Mouse (Mus musculus) C2C12 (cell line): Measurements from ENCODE around the gene Hspb6. TPM values are rescaled to one million over a fixed set of nuclear protein-coding genes. Genes with fewer than 3 reads are reported as not detected.

Source experiments
- H3K27me3 ChIP-seq: one replicate; pipeline ENCODE4 v1.6.1; 2011; ENCODE audit not compliant: control insufficient read depth, insufficient read depth, insufficient read length
- H3K36me3 ChIP-seq: one replicate; pipeline ENCODE4 v1.6.1; 2011; ENCODE audit not compliant: control insufficient read depth, insufficient read depth
- H3K4me3 ChIP-seq: one replicate; pipeline ENCODE4 v1.5.1; 2011; ENCODE audit warnings: mild to moderate bottlenecking, control low read depth; ENCODE audit not compliant: poor library complexity, insufficient read depth, severe bottlenecking
- H3K79me2 ChIP-seq: one replicate; pipeline ENCODE4 v1.6.1; 2011; ENCODE audit not compliant: control insufficient read depth, insufficient read depth
- H3K79me3 ChIP-seq: one replicate; pipeline ENCODE4 v1.6.1; 2011; ENCODE audit warnings: low read depth, control low read depth
- H3ac ChIP-seq: one replicate; pipeline ENCODE3; 2011; ENCODE audit warnings: low read depth; ENCODE audit not compliant: control insufficient read depth, insufficient read length
- CEBPB ChIP-seq: IDR thresholded peaks from one replicate; pipeline ENCODE4 v1.6.1; 2011; ENCODE audit warnings: low read depth, mild to moderate bottlenecking, control low read depth, moderate library complexity
- CTCF ChIP-seq: IDR thresholded peaks from one replicate; pipeline ENCODE4 v1.5.1; 2011; ENCODE audit not compliant: control insufficient read depth, insufficient read depth, insufficient read length
- FOSL1 ChIP-seq: IDR thresholded peaks from one replicate; pipeline ENCODE4 v1.8.0; 2011; ENCODE audit warnings: mild to moderate bottlenecking, low read length; ENCODE audit not compliant: poor library complexity, insufficient read depth, severe bottlenecking
- MAX ChIP-seq: IDR thresholded peaks from one replicate; pipeline ENCODE4 v1.6.1; 2011; ENCODE audit warnings: mild to moderate bottlenecking, control low read depth
- MYOD1 ChIP-seq: IDR thresholded peaks from one replicate; pipeline ENCODE4 v1.6.1; 2011; ENCODE audit warnings: low read depth; ENCODE audit not compliant: control insufficient read depth, insufficient read length
- MYOG ChIP-seq: IDR thresholded peaks from one replicate; pipeline ENCODE4 v1.6.1; 2011; ENCODE audit not compliant: control insufficient read depth, insufficient read length; ENCODE audit errors: extremely low read depth
- USF1 ChIP-seq: IDR thresholded peaks from one replicate; pipeline ENCODE4 v1.6.1; 2011; ENCODE audit warnings: low read depth, mild to moderate bottlenecking, control low read depth, moderate library complexity
- polyA plus RNA-seq: library from polyadenylated mRNA; unstranded; fragments of >200 nt; fragmentation: generic; extraction: Trizol; gene quantifications from one replicate; pipeline ENCODE4 v1.2.1, GENCODE M21; 2012; ENCODE audit warnings: missing spikeins

The Hspb6 gene
- polyA plus RNA-seq, 1 experiment = 66.8 TPM

DNA sequence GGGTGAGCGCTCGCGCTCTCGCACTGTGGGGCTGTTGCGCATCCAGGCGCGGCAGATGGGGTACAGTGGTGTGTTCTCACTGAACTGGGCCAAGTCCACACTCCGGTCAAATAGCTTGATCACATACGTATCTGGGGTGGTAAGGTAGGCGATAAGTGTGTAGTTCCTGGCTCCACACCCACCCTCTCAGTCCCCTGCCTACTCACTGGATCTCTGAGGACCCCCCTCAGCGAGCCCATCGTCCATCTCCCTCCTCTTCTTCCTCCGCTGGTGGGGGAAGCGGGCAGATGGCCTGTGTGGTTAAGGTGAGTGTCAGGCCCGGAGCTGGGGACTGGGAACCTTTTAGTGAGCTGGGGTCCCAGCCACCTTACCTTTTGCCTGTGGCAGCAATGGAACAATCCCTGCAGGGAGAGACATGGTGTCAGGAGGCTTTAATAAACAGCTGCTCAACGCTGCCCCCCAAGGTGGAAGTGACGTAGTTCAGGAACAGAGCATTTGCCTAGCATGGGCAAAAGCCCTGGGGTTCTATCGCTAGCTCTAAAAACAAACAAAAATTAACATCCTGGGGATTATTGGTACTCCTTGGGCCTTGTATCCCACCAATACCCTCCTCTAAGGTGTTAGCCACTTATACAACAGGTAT, 5.0 kb downstream of the Hspb6 start:
- no peak overlapping the region for H3K4me3 ChIP-seq

DNA sequence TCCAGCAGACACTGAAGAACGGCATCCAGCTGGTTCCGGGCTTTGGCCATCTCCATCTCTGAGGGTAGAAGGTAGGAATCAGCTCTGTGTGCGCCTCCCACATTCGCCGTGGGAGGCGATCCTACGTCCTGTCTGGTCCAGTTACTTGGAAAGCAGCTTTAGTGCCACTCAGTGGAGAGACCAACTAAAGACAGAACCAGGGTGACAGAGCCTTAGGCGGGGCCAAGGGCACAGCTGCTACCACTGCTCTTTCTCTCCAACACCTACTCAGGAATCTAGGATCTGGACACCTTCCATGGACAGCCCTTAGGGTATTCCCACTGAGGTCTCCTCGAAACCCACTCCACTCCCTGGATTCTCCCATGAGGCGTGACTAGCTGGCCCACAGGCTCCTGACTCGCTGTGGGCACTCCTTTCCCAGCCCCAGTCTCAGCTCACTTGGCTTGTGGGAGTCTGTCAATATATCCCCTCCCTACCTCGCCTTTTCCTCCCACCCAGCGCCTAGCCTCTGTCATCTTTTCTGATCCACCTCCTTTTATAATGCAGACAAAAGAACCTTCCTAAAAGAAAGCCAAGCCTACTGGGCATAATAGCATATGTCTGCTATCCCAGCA, 6.0 kb downstream of the Hspb6 start:
- Histone ChIP-seq H3K27me3 (no peaks in the 10 kb centered on the region), H3K36me3 (peaks cover 7% of the 10 kb centered on the region), H3K79me2 (peaks cover 45% of the 10 kb centered on the region), H3K4me3 (peak overlapping the region; percentile 53), H3ac (no peak overlapping the region), H3K79me3 (peaks cover 7% of the 10 kb centered on the region)
- no peak for TF ChIP-seq USF1
- no peak for TF ChIP-seq MYOG
- TF ChIP-seq CEBPB = no peak
- TF ChIP-seq FOSL1 = no peak
- no peak for TF ChIP-seq MAX
- TF ChIP-seq CTCF = no peak
- no peak for TF ChIP-seq MYOD1

More for the DNA sequence above, 5.0 kb downstream of the Hspb6 start:
- H3K79me2 ChIP-seq = peaks cover 35% of the 10 kb centered on the region
- no peak overlapping the region for H3ac ChIP-seq
- no peaks in the 10 kb centered on the region for H3K27me3 ChIP-seq
- TF ChIP-seq FOSL1 = no peak
- no peak for TF ChIP-seq CTCF
- TF ChIP-seq MYOG = no peak
- no peak for TF ChIP-seq MAX
- TF ChIP-seq MYOD1 = no peak
- TF ChIP-seq USF1 = no peak
- TF ChIP-seq CEBPB = no peak
- peaks cover 7% of the 10 kb centered on the region for H3K36me3 ChIP-seq
- H3K79me3 ChIP-seq = peaks cover 5% of the 10 kb centered on the region

DNA sequence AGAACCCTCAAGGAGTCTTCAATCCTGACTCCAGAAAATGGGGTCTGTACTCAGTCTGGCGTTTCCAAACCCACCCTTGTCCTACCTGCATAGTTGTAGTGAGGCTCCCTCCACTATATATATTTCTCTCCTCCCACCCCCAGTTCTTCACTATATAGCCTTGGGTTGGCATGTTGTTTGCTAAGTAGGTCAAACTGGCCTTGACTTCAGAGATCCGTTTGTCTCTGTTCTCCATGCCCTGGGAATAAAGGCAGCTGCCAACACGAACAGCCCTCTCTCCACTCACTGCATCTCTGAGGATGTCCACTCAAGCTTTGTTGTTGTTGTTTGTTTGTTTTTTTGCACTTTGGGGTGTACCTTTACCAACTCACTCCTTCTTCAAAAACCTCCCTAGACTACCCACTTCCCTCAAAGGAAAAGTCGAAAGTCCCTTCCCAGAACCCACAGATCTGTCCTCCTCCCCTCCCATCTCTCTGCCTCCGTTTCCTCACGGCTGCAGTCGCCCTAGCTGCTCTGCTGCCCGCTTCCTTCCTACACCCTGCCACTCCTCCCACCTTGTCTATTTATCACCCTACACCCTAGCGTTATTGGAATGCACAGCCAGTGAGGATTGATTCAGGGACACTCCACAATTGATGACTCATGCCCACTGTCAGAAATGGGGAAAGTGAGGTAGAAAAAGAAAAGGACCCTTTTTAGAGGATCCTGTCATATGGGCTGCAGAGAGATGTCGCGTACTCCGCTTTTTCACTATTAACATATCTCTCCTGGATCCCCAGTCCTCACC, 6.9 kb downstream of the Hspb6 start:
- Histone ChIP-seq H3K79me2 (peaks cover 44% of the 10 kb centered on the region), H3ac (peak overlapping the region; percentile 87), H3K36me3 (peaks cover 7% of the 10 kb centered on the region), H3K79me3 (peaks cover 7% of the 10 kb centered on the region), H3K27me3 (no peaks in the 10 kb centered on the region), H3K4me3 (peak overlapping the region; percentile 53)
- TF ChIP-seq MYOD1 = no peak
- no peak for TF ChIP-seq MAX
- no peak for TF ChIP-seq MYOG
- no peak for TF ChIP-seq USF1
- TF ChIP-seq CTCF = no peak
- no peak for TF ChIP-seq CEBPB
- no peak for TF ChIP-seq FOSL1

DNA sequence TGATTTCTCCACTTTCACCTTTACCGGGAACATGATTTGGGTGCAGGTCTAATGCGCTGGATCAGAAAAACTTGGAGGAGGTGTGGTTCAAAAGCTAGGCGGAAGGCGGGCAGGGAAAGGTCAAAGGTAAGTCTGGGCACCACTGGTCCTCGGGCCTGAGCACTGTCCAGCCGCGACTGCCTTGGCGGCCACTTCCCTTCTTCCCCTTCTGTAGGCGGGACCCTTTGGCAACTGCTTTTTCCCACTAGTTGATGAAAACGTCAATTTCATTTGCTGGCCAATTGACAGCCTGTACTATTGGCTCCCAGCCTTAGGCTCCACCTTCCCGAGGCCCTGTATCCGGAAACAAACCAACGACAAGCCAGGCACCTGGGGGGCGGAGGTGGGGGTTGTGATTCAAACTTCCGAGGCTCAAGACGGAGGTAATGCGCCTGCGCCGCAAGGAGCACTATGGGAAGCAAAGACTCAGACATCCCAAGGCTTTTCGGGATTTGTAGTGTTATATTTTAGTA, 7.5 kb downstream of the Hspb6 start, which contains the start of gene Lin37:
Gene Lin37, minus strand, starts transcription at position 396 of the 512 bp plus-strand sequence.
- H3K4me3 ChIP-seq = peak within 1 kb of the TSS; percentile 53
- TF ChIP-seq MYOD1 (no peak), MYOG (no peak), FOSL1 (no peak), MAX (no peak)
- peak within 1 kb of the TSS; percentile 87 for H3ac ChIP-seq
- H3K79me3 ChIP-seq = peaks cover 7% of the 10 kb centered on the region
- H3K36me3 ChIP-seq = peaks cover 7% of the 10 kb centered on the region
- no peaks in the 10 kb centered on the region for H3K27me3 ChIP-seq
- peaks cover 45% of the 10 kb centered on the region for H3K79me2 ChIP-seq

DNA sequence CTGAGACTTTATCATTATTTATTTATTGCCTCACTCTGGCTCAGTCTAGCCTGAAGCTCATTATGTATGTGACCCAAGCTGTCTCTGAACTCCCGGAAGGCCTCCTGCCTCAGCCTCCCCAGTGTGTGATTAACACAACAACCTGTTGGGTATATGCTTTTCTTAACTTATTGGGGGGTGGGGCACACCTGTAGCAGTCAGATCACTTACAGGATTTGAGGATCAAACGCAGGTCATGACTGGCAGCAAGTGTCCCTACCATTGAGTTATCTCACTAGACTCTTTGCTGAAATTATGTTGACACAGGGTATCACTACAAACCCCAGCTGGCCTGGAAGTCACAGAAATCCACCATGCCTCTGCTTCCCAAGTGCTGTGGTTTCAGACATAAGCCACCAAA, 8.3 kb downstream of the Hspb6 start:
- H3K79me2 ChIP-seq = peaks cover 46% of the 10 kb centered on the region
- H3K4me3 ChIP-seq = no peak overlapping the region
- peaks cover 7% of the 10 kb centered on the region for H3K36me3 ChIP-seq
- no peaks in the 10 kb centered on the region for H3K27me3 ChIP-seq
- no peak overlapping the region for H3ac ChIP-seq
- TF ChIP-seq CTCF (no peak), FOSL1 (no peak), CEBPB (no peak), MYOG (no peak), MYOD1 (no peak), USF1 (no peak), MAX (no peak)
- H3K79me3 ChIP-seq = peaks cover 7% of the 10 kb centered on the region
